Mouse (Mus musculus) small intestine, adult 10 weeks (tissue): Measurements from ENCODE around the gene Tbc1d32. TPM values are rescaled to one million over a fixed set of nuclear protein-coding genes. Genes with fewer than 3 reads are reported as not detected.

Source experiments
- polyA plus RNA-seq: library from polyadenylated mRNA; stranded (reverse); fragments of 350-450 nt; fragmentation: Illumina TruSeq; extraction: RNeasy Lipid Tissue Mini Kit (QIAGEN cat#74804); gene quantifications from one replicate; pipeline ENCODE4 v1.2.3, GENCODE M21; 2014; ENCODE audit warnings: low replicate concordance

Tbc1d32 gene
- 14.2 TPM for polyA plus RNA-seq

GRCm38 (mm10) chr10:56228568-56229209, at the start of gene Tbc1d32:
TSS of gene Tbc1d32 (minus strand) at chr10:56228689.

GRCm38 (mm10) chr10:56106333-56106995, 122.0 kb downstream of the Tbc1d32 start, which contains the start of gene Msl3l2:
TSS of gene Msl3l2 (plus strand) at chr10:56106917.

Other genes with a start within 250 kb of the Tbc1d32 start
- 1.5 TPM for gene Msl3l2, start 121.8 kb downstream of the Tbc1d32 start, polyA plus RNA-seq
- 46.1 TPM for gene Gja1, start 148.6 kb upstream of the Tbc1d32 start, polyA plus RNA-seq